Mouse (Mus musculus) bone marrow macrophage, adult 2 months (primary cell): Measurements from ENCODE around the gene Ankrd13d. TPM values are rescaled to one million over a fixed set of nuclear protein-coding genes. Genes with fewer than 3 reads are reported as not detected.
"Not testable (repeated sequence)": the region's sequence is repeated elsewhere in the genome, so short reads cannot be mapped to it uniquely, and the experiment has no call there.

Experiments used
- H3K27ac ChIP-seq: 2 replicates; pipeline ENCODE4 v1.5.1; 2012; ENCODE audit warnings: low read depth, low read length; ENCODE audit not compliant: insufficient read depth
- H3K4me1 ChIP-seq: 2 replicates; pipeline ENCODE4 v1.6.1; 2012; ENCODE audit warnings: low read length; ENCODE audit not compliant: control insufficient read depth, insufficient read depth
- H3K4me3 ChIP-seq: 2 replicates; pipeline ENCODE4 v1.5.1; 2012; ENCODE audit warnings: mild to moderate bottlenecking, low read length, moderate library complexity; ENCODE audit not compliant: insufficient read depth
- CTCF ChIP-seq: IDR thresholded peaks from 2 replicates; pipeline ENCODE4 v1.5.1; 2012; ENCODE audit warnings: low read depth, mild to moderate bottlenecking, low read length, moderate library complexity
- POLR2A ChIP-seq: IDR thresholded peaks from 2 replicates; pipeline ENCODE4 v1.6.1; 2012; ENCODE audit warnings: mild to moderate bottlenecking, low read depth, low read length, borderline replicate concordance
- polyA plus RNA-seq: library from polyadenylated mRNA; stranded (reverse); fragments of >200 nt; gene quantifications from 2 replicates; pipeline ENCODE4 v1.2.4, GENCODE M21; 2012; ENCODE audit not compliant: missing spikeins, insufficient read depth, insufficient read length

The Ankrd13d gene
- polyA plus RNA-seq, 1 experiment = 21.8 TPM

DNA sequence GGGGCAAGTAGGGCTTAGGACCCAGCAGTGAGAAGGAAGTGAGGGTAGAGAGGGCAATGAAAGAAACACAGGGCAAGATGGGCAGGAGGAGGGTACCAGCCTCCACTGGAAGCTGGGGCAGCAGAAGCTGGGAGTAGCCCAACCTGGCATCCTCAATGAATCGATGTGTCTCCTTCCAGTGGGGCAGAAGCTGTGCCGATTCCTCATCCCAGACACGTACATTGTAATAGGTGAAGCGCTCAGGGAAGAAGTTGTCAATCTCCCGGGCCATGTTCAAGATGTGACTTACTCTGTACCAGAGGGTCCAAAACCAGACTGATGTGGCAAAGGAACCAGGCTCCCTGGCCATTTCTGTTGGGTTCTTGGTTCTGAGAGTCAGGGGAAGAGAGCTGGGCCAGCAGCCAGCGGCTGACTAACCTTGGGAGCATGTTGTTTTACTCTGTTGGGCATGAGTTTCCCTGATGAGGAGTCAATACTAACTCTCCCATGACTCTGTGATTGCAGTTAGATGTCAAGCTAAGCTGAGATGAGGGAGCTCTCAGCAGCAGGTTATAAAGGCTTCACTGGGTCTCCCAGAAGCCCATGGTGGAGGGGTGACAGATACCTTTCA is 18.7 kb downstream of the Ankrd13d start:
- TF ChIP-seq POLR2A (no peak), CTCF (no peak)
- Histone ChIP-seq H3K4me3 (no peak overlapping the region), H3K27ac (no peak overlapping the region), H3K4me1 (peaks cover 51% of the 10 kb centered on the region)

- Histone ChIP-seq H3K4me3 (no peak overlapping the region), H3K27ac (peak overlapping the region; percentile 92; the same call in 1 of the 2 replicates), H3K4me1 (peaks cover 51% of the 10 kb centered on the region)
- TF ChIP-seq POLR2A (no peak), CTCF (no peak)
Observed at GRCm38 (mm10) chr19:4263702-4264101, 19.2 kb downstream of the Ankrd13d start.

DNA sequence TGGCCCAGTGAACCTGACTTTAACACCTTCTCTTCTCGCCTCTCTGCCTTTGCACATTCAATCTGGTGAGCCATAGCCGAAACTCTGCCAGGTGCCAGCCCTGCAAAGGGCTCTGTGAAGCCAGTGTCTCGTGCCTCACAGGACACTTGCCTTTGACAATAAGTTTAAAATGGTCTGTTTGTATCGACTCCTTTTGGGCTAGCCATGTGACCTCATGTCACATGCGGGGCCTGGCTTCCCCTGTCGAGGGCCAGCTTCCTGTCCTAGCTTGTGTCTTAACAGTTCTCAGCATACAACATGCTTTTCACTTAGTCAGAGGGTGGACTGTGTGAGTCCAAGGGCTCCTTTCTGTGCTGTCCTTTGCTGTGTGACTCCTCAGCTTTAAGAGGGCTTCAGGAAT is 20.2 kb downstream of the Ankrd13d start:
- Histone ChIP-seq H3K27ac (peak overlapping the region; percentile 92), H3K4me3 (no peak overlapping the region)
- TF ChIP-seq POLR2A = no peak
- no peak for TF ChIP-seq CTCF

DNA sequence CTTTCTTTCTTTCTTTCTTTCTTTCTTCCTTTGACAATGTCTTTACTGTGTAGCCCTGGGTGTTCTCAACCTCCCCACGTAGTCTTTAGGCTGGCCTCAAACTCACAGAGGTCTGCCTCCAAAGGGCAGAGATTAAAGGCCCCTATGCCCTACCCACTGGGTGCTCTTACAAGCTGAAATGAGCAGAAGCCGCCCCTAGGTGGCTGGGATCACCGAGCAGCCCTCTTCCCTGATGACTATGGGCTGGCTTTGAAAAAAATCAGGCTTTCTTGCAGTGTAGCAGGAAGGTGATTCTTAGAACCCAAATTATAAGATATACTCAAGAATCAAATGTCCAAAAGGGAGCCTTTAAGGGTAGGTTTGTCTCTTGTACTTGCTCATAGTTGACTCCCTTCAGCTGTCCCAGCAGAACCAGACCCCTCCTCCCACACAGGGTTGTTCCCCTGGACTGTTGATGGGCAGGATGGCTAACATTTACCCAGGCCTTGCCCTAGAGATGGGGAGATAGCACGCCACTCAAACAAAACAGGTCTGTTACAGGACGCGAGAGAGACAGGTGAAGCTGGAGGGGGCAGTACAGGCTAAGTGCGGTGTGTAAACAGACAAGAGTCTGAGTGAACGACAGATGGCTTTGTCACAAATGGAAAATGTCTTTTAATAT is 21.8 kb downstream of the Ankrd13d start:
- Histone ChIP-seq H3K4me1 (peaks cover 47% of the 10 kb centered on the region), H3K4me3 (no peak overlapping the region), H3K27ac (no peak overlapping the region)
- TF ChIP-seq POLR2A = no peak
- no peak for TF ChIP-seq CTCF

More for the DNA sequence above, 20.2 kb downstream of the Ankrd13d start:
- H3K4me1 ChIP-seq = peaks cover 48% of the 10 kb centered on the region

DNA sequence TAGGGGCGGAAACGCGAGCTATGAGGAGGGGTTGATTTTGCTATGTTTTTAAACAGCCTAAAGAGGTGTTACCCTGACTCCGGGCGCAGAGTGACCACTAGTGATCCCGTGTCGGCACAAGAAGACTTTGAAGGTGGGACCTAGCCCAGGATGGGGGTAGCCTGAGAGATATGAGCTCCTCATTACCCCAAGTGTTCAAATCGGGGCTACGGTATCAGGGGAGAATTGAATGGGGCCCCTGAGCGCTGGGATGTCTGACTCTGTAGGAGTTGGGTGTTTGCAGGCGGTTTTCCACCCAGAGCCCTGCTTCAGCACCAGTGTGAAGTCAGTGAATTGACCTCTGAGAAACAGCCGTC is 25.1 kb downstream of the Ankrd13d start:
- Histone ChIP-seq H3K4me3 (no peak overlapping the region), H3K27ac (no peak overlapping the region), H3K4me1 (peaks cover 31% of the 10 kb centered on the region)
- no peak for TF ChIP-seq POLR2A
- TF ChIP-seq CTCF = peak; percentile 4; the same call in 1 of the 2 replicates

DNA sequence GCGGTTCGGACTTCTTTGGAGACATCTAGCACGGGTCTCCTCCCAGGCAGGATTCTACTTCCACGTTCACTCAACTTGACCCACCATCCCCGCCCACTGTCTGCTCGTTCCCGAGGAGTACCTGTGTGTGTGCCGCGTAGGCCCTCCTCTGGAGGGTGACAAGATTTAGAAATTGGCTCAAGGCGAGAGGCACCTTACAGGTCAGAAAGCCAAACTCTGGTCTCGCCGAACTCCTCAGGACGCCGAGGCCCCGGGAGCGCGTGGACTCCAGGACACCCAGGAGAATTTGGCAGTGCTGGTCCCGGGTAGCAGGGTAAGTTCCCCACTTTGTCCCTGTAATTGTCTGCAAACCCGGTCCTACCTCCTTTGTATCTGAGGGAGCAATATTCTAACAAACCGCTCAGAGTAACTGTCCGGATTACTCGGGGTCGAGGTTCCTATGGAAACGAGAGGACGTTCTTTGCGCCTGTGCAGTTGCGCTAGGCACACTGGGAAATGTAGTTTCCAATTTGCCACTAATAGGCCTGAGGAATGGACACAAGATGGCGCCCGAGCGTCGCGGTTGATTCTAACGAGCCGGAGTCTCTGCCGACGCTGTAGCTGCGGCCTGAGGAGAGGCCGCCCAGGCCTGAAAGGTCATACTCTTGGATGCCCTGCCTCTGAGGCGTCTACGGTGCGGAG is 25.6 kb downstream of the Ankrd13d start:
- H3K27ac ChIP-seq = no peak overlapping the region
- TF ChIP-seq POLR2A = no peak
- peak; percentile 41; the same call in 1 of the 2 replicates for TF ChIP-seq CTCF
- peaks cover 26% of the 10 kb centered on the region for H3K4me1 ChIP-seq
- peak overlapping the region; percentile 67 for H3K4me3 ChIP-seq

DNA sequence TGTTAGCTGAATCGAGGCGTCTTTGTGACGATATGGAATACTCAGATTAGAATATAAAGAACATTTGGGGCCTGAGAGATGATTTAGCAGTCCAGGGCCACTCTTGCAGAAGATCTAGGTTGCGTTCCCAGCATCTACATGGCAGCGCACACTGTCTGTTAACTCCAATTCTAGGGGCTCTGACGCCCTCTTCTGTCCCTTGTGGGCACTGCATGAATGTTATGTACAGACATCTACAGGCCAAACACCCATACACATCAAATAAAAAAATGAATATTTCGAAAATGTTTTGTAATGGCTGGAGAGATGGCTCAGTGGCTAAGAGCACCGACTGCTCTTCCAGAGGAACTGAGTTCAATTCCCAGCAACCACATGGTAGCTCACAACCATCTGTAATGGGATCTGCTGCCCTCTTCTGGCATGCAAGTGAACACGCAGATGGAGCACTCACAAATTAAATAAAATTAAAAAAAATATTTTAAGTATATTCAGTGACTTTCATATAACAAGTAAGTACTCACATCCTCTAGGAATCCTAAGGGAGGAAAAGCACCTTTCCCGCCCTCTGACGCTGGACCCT is 27.3 kb downstream of the Ankrd13d start:
- H3K4me3 ChIP-seq = no peak overlapping the region
- no peak overlapping the region for H3K27ac ChIP-seq
- peaks cover 12% of the 10 kb centered on the region for H3K4me1 ChIP-seq
- TF ChIP-seq CTCF = peak; percentile 18; the same call in 1 of the 2 replicates
- no peak for TF ChIP-seq POLR2A

- Histone ChIP-seq H3K27ac (no peak overlapping the region), H3K4me1 (peaks cover 4% of the 10 kb centered on the region; the same call in 1 of the 2 replicates), H3K4me3 (no peak overlapping the region)
- TF ChIP-seq POLR2A (no peak), CTCF (no peak)
Observed at GRCm38 (mm10) chr19:4254230-4254629, 28.7 kb downstream of the Ankrd13d start.

DNA sequence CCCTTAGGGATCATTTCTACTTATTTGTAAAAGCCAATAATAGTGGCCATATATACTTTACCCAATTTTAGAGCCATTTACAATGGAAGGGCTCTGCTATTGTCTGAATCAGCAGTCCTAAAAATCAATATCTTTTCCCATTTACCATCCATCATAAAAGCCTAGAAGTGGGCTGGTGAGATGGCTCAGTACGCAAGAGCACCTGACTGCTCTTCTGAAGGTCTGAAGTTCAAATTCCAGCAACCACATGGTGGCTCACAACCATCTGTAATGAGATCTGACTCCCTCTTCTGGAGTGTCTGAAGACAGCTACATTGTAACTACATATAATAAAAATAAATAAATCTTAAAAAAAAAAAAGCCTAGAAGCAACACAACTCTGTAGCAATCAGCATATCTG is 34.3 kb downstream of the Ankrd13d start:
- not testable (repeated sequence) for H3K4me3 ChIP-seq, H3K4me1 ChIP-seq, H3K27ac ChIP-seq

GRCm38 (mm10) chr19:4247010-4247409 is 35.9 kb downstream of the Ankrd13d start:
- Histone ChIP-seq H3K4me1 (no peaks in the 10 kb centered on the region), H3K4me3 (no peak overlapping the region), H3K27ac (no peak overlapping the region)
- TF ChIP-seq POLR2A (no peak), CTCF (no peak)
